Mouse (Mus musculus): ENCODE results near the gene 2700049A03Rik. TPM values are rescaled to one million over a fixed set of nuclear protein-coding genes. Genes with fewer than 3 reads are reported as not detected.
"Not testable (repeated sequence)": the region's sequence is repeated elsewhere in the genome, so short reads cannot be mapped to it uniquely, and the experiment has no call there.

Gene 2700049A03Rik
- polyA plus RNA-seq (2012; rRNA removed) (2.0 and 2.7 TPM in 2 replicates), polyA plus RNA-seq (2014; fragmentation: Nextera tagmentation; extraction: Ambion mirVana) (4.1 and 4.2 TPM in 2 replicates)

- H3K9ac ChIP-seq (replicated peaks) = peak within 1 kb of the TSS; percentile 90
- TF ChIP-seq EP300 (IDR thresholded peaks at IDR 0.05; ENCODE audit: low read depth) = no peak
- TF ChIP-seq CTCF (IDR thresholded peaks at IDR 0.05; ENCODE audit: low read depth) = no peak
- H3K27ac ChIP-seq = peak within 1 kb of the TSS; percentile 80
- under 1% methylated on average over 52 of the region's 52 CpGs for WGBS (ENCODE audit: insufficient replicate concordance)
- peaks cover 11% of the 10 kb centered on the region for H3K36me3 ChIP-seq (replicated peaks; ENCODE audit: control insufficient read depth, insufficient read depth, low read depth)
- peak within 1 kb of the TSS; percentile 82 for H3K4me2 ChIP-seq (ENCODE audit: low read depth)
- peaks cover 5 to 9% of the 10 kb centered on the region in 2 experiments; a peak in 2 of 4 replicates for H3K4me1 ChIP-seq (replicated peaks; ENCODE audit: control insufficient read depth in 2 of 2, insufficient read depth in 2 of 2, low read length in 1 of 2)
- no peaks in the 10 kb centered on the region for H3K27me3 ChIP-seq (ENCODE audit: control insufficient read depth, insufficient read depth, low read length)
- peak within 1 kb of the TSS; percentile 97 to 99 for H3K4me3 ChIP-seq (ENCODE audit: insufficient read depth in 1 of 2, low read depth in 2 of 2, low read length in 2 of 2)
- H3K9me3 ChIP-seq (ENCODE audit: control insufficient read depth, low read length) = no peaks in the 10 kb centered on the region
- ATAC-seq (ENCODE audit: insufficient read depth) = peak; percentile 85
- DNase-seq (ENCODE audit: low read depth in 3 of 3, low spot score in 3 of 3) = peak; percentile 70 to 73 (median 72)
Measured at GRCm38 (mm10) chr12:71136130-71136973, at the start of gene 2700049A03Rik, which contains the start of gene Timm9. Gene 2700049A03Rik (plus strand): TSS chr12:71136848. Gene Timm9 (minus strand): TSS chr12:71136684.

- ATAC-seq (ENCODE audit: insufficient read depth); DNase-seq (ENCODE audit: low read depth in 3 of 3, low spot score in 3 of 3); H3K36me3 ChIP-seq (replicated peaks; ENCODE audit: control insufficient read depth, insufficient read depth, low read depth); H3K4me2 ChIP-seq (ENCODE audit: low read depth); H3K9me3 ChIP-seq (ENCODE audit: control insufficient read depth, low read length); H3K27me3 ChIP-seq (ENCODE audit: control insufficient read depth, insufficient read depth, low read length); H3K4me3 ChIP-seq (ENCODE audit: insufficient read depth in 1 of 2, low read depth in 2 of 2, low read length in 2 of 2); H3K4me1 ChIP-seq (replicated peaks; ENCODE audit: control insufficient read depth in 2 of 2, insufficient read depth in 2 of 2, low read length in 1 of 2); H3K27ac ChIP-seq; H3K9ac ChIP-seq (replicated peaks): not testable (repeated sequence)
- WGBS (ENCODE audit: insufficient replicate concordance) = 67% methylated on average over 4 of the region's 4 CpGs
Measured at GRCm38 (mm10) chr12:71104275-71104674, 32.4 kb upstream of the 2700049A03Rik start.

GRCm38 (mm10) chr12:71107216-71107771 lies 29.4 kb upstream of the 2700049A03Rik start:
- Histone ChIP-seq H3K9me3 (ENCODE audit: control insufficient read depth, low read length) (no peaks in the 10 kb centered on the region), H3K4me3 (ENCODE audit: insufficient read depth in 1 of 2, low read depth in 2 of 2, low read length in 2 of 2) (no peak overlapping the region), H3K27me3 (ENCODE audit: control insufficient read depth, insufficient read depth, low read length) (no peaks in the 10 kb centered on the region), H3K4me1 (replicated peaks; ENCODE audit: control insufficient read depth in 2 of 2, insufficient read depth in 2 of 2, low read length in 1 of 2) (no peaks in the 10 kb centered on the region; a peak in 1 of 4 replicates), H3K36me3 (replicated peaks; ENCODE audit: control insufficient read depth, insufficient read depth, low read depth) (no peaks in the 10 kb centered on the region), H3K4me2 (ENCODE audit: low read depth) (no peak overlapping the region), H3K27ac (no peak overlapping the region), H3K9ac (replicated peaks) (no peak overlapping the region)
- DNase-seq (ENCODE audit: low read depth in 3 of 3, low spot score in 3 of 3) (no peak), ATAC-seq (ENCODE audit: insufficient read depth) (no peak)
- WGBS (ENCODE audit: insufficient replicate concordance) = 76% methylated on average over 6 of the region's 6 CpGs
- TF ChIP-seq CTCF (IDR thresholded peaks at IDR 0.05; ENCODE audit: low read depth) (no peak), EP300 (IDR thresholded peaks at IDR 0.05; ENCODE audit: low read depth) (no peak)

DNA sequence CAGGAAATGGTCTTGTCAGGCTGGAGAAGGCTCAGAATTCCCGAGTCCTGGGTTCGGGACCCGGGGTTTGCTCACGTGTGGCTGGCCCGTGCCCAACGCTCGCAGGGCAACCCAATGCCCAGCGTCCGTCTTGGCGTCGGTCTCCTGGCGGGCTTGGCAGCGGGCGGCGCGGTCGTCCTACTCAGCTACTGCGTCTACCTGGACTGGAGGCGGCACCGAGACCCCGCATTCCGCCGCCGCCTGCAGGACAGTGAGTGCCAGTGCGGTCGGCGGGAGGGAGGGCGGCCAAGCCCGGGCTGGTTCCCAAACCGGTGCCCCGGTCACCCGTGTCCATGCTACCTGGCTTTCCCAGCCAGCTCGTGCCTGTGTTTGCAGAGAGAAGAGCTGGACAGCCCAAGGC lies 25.3 kb upstream of the 2700049A03Rik start, which contains the start of gene Tomm20l:
Gene Tomm20l, plus strand, starts transcription at position 98 of the 400 bp plus-strand sequence.
- no peak for TF ChIP-seq EP300 (IDR thresholded peaks at IDR 0.05; ENCODE audit: low read depth)
- peak; percentile 48 for TF ChIP-seq CTCF (IDR thresholded peaks at IDR 0.05; ENCODE audit: low read depth)
- Histone ChIP-seq H3K4me3 (ENCODE audit: insufficient read depth in 1 of 2, low read depth in 2 of 2, low read length in 2 of 2) (peak within 1 kb of the TSS; percentile 2 to 10; a peak in 2 of 4 replicates), H3K36me3 (replicated peaks; ENCODE audit: control insufficient read depth, insufficient read depth, low read depth) (no peaks in the 10 kb centered on the region), H3K27me3 (ENCODE audit: control insufficient read depth, insufficient read depth, low read length) (no peaks in the 10 kb centered on the region), H3K9ac (replicated peaks) (no peak within 1 kb of the TSS), H3K9me3 (ENCODE audit: control insufficient read depth, low read length) (no peaks in the 10 kb centered on the region), H3K4me1 (replicated peaks; ENCODE audit: control insufficient read depth in 2 of 2, insufficient read depth in 2 of 2, low read length in 1 of 2) (peaks cover 0 to 15% of the 10 kb centered on the region in 2 experiments; a peak in 2 of 4 replicates), H3K27ac (no peak within 1 kb of the TSS), H3K4me2 (ENCODE audit: low read depth) (peak within 1 kb of the TSS; percentile 52)
- WGBS (ENCODE audit: insufficient replicate concordance) = 11% methylated on average over 33 of the region's 33 CpGs
- no peak for ATAC-seq (ENCODE audit: insufficient read depth)
- DNase-seq (ENCODE audit: low read depth in 3 of 3, low spot score in 3 of 3) = no peak

DNA sequence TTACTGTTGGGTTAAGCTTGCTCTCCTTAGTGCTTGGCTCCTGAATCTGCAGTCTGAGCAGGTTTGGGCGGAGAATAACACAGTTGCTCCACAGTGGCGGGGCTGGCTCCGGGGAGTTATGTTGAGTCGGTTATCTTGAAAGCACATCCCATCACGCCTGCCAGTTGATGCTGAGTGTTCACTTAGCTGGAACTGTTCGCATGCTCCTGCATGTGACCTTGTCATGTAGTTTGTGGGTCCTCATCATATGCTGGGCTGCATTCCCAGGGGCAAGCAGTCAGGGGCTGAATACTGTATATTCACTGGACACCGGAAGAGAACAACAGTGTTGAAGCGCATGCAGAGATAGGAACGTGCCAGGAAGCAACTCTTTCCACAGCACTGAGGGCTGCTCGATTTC lies 23.6 kb upstream of the 2700049A03Rik start:
- Histone ChIP-seq H3K4me1 (replicated peaks; ENCODE audit: control insufficient read depth in 2 of 2, insufficient read depth in 2 of 2, low read length in 1 of 2) (peaks cover 0 to 15% of the 10 kb centered on the region in 2 experiments; a peak in 2 of 4 replicates), H3K9ac (replicated peaks) (no peak overlapping the region), H3K4me3 (ENCODE audit: insufficient read depth in 1 of 2, low read depth in 2 of 2, low read length in 2 of 2) (no peak overlapping the region), H3K9me3 (ENCODE audit: control insufficient read depth, low read length) (no peaks in the 10 kb centered on the region), H3K36me3 (replicated peaks; ENCODE audit: control insufficient read depth, insufficient read depth, low read depth) (no peaks in the 10 kb centered on the region), H3K27me3 (ENCODE audit: control insufficient read depth, insufficient read depth, low read length) (no peaks in the 10 kb centered on the region), H3K4me2 (ENCODE audit: low read depth) (no peak overlapping the region; the same call in 1 of the 2 replicates), H3K27ac (no peak overlapping the region)
- ATAC-seq (ENCODE audit: insufficient read depth) = peak; percentile 61; the same call in 1 of the 2 replicates
- TF ChIP-seq CTCF (IDR thresholded peaks at IDR 0.05; ENCODE audit: low read depth) (no peak), EP300 (IDR thresholded peaks at IDR 0.05; ENCODE audit: low read depth) (no peak; the same call in 1 of the 2 replicates)
- 31% methylated on average over 10 of the region's 10 CpGs for WGBS (ENCODE audit: insufficient replicate concordance)
- no peak for DNase-seq (ENCODE audit: low read depth in 3 of 3, low spot score in 3 of 3)

Measured in liver, embryonic 14.5 days (tissue).